Mouse (Mus musculus) testis, adult 2 months (tissue): ENCODE measurements at regions not wholly inside any gene's neighbourhood (a gene's known extent, or its start where the extent isn't known, plus 50 kb on each side); places are given as distances from the start of the nearest gene placed in this dataset.

Experiments used
- CTCF ChIP-seq: fragments of 200-500 bp; IDR thresholded peaks from 2 replicates; pipeline ENCODE4 v1.5.1; 2012; ENCODE audit warnings: low read depth, mild to moderate bottlenecking, inconsistent platforms, low read length, moderate library complexity; ENCODE audit not compliant: control insufficient read depth, insufficient read depth, insufficient replicate concordance
- POLR2A ChIP-seq: fragments of 200-500 bp; IDR thresholded peaks from 2 replicates; pipeline ENCODE4 v1.6.1; 2012; ENCODE audit warnings: low read depth, mild to moderate bottlenecking, inconsistent platforms, low read length, moderate library complexity; ENCODE audit not compliant: control insufficient read depth

DNA sequence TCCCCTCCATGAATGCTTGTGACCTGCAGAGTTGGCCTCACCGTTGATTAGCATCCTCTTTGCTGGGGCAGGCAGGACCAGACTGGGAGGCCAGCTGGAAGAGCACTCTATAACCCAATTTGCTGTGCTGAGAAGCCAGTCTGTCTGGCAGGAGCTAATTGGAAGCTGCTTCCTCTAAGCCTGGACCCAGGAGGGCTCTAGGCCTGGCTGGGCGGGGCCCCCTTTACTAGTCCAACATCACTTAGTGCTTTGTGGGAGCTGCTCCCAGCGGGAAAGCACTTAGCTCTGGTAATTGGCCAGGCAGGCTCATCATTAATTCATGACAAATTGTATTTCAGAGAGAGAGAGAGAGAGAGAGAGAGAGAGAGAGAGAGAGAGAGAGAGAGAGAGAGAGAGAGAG lies 151.7 kb downstream of the Dmrta2 start:
- TF ChIP-seq CTCF (no peak), POLR2A (no peak)
